Mouse (Mus musculus): ENCODE data around the gene Ugt1a9. TPM values are rescaled to one million over a fixed set of nuclear protein-coding genes. Genes with fewer than 3 reads are reported as not detected.

The Ugt1a9 gene
- total and polyA plus RNA-seq, 3 experiments: 0.27 TPM; not detected in 2

DNA sequence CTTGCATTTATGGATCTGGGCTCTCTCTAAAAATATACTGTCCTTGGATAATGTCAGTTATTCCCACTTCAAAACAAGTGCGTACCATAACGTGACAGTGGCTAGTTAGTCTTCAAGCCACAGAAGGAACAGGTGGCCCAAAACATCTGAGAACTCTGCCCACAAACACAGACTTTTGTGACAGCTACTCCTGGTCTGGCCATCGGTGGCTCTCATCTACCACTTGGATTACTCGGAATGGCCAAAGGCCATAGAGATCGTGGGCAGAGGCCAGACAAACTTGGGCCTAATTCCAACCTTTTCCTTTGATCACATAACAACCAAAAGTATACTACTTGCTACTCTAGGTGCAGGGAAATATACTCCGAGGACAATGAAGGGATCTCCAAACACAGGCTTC is 197.5 kb downstream of the Ugt1a9 start:
- Histone ChIP-seq H3K4me3 (ENCODE audit: low read depth, low read length) (no peak overlapping the region), H3K4me1 (ENCODE audit: insufficient read depth, low read depth, low read length) (peaks cover 12% of the 10 kb centered on the region; the same call in 1 of the 2 replicates), H3K36me3 (replicated peaks) (peaks cover 97% of the 10 kb centered on the region), H3K27me3 (ENCODE audit: insufficient read depth, low read length) (no peaks in the 10 kb centered on the region), H3K9me3 (replicated peaks) (no peaks in the 10 kb centered on the region; the same call in 1 of the 2 replicates)
- TF ChIP-seq POLR2AphosphoS5 (IDR thresholded peaks at IDR 0.05; ENCODE audit: insufficient replicate concordance, low read depth, low read length) (no peak; the same call in 1 of the 2 replicates), TAL1 (conservative IDR thresholded peaks at IDR 0.05; ENCODE audit: low read depth, low read length) (no peak), GATA1 (IDR thresholded peaks at IDR 0.05; ENCODE audit: borderline replicate concordance, low read length) (no peak), GATA2 (IDR thresholded peaks at IDR 0.05; ENCODE audit: borderline replicate concordance, low read depth, low read length) (no peak), CTCF (IDR thresholded peaks at IDR 0.05; ENCODE audit: low read depth, low read length) (no peak)
- ATAC-seq (ENCODE audit: extremely low read depth, insufficient number of reproducible peaks, low FRiP score, poor library complexity, severe bottlenecking) (no peak), DNase-seq (ENCODE audit: low spot score) (no peak)

Other genes with a start within 250 kb of the Ugt1a9 start
- gene Dgkd, start 217.5 kb upstream of the Ugt1a9 start, total RNA-seq (2014; fragmentation: Nextera tagmentation): 58.8 and 61.5 TPM in 2 replicates
- 57.3 and 60.6 TPM in 2 replicates for gene Dgkd, start 217.5 kb upstream of the Ugt1a9 start, total RNA-seq (2017)
- gene Dgkd, start 217.5 kb upstream of the Ugt1a9 start, polyA plus RNA-seq (2012): 15.2 and 20.2 TPM in 2 replicates
- 104 and 109 TPM in 2 replicates for gene Usp40, start 62.2 kb upstream of the Ugt1a9 start, total RNA-seq (2014; fragmentation: Nextera tagmentation)
- 43.5 and 43.7 TPM in 2 replicates for gene Usp40, start 62.2 kb upstream of the Ugt1a9 start, total RNA-seq (2017)
- gene Usp40, start 62.2 kb upstream of the Ugt1a9 start, polyA plus RNA-seq (2012): 2.4 and 4.2 TPM in 2 replicates
- not detected in 2 replicates for gene Ugt1a10, start 15.4 kb upstream of the Ugt1a9 start, total RNA-seq (2014; fragmentation: Nextera tagmentation)
- gene Ugt1a10, start 15.4 kb upstream of the Ugt1a9 start, total RNA-seq (2017): 0.05 TPM in 1 of 2 replicates, not detected in the other
- gene Ugt1a10, start 15.4 kb upstream of the Ugt1a9 start, polyA plus RNA-seq (2012): not detected in 2 replicates
- not detected in 2 replicates for gene Ugt1a8, start 17.0 kb downstream of the Ugt1a9 start, total RNA-seq (2014; fragmentation: Nextera tagmentation)
- gene Ugt1a8, start 17.0 kb downstream of the Ugt1a9 start, total RNA-seq (2017): 0.17 TPM in 1 of 2 replicates, not detected in the other
- not detected in 2 replicates for gene Ugt1a8, start 17.0 kb downstream of the Ugt1a9 start, polyA plus RNA-seq (2012)
- 0.30 and 0.63 TPM in 2 replicates for gene Ugt1a7c, start 24.3 kb downstream of the Ugt1a9 start, total RNA-seq (2014; fragmentation: Nextera tagmentation)
- gene Ugt1a7c, start 24.3 kb downstream of the Ugt1a9 start, total RNA-seq (2017): 3.9 and 4.5 TPM in 2 replicates
- gene Ugt1a7c, start 24.3 kb downstream of the Ugt1a9 start, polyA plus RNA-seq (2012): 0.08 and 0.18 TPM in 2 replicates
- gene Ugt1a6b, start 32.5 kb downstream of the Ugt1a9 start, total RNA-seq (2014; fragmentation: Nextera tagmentation): not detected in 2 replicates
- gene Ugt1a6b, start 32.5 kb downstream of the Ugt1a9 start, total RNA-seq (2017): 0.27 and 0.41 TPM in 2 replicates
- gene Ugt1a6b, start 32.5 kb downstream of the Ugt1a9 start, polyA plus RNA-seq (2012): not detected in 2 replicates
- 0.60 TPM in 1 of 2 replicates, not detected in the other for gene Ugt1a6a, start 64.0 kb downstream of the Ugt1a9 start, total RNA-seq (2014; fragmentation: Nextera tagmentation)
- gene Ugt1a6a, start 64.0 kb downstream of the Ugt1a9 start, total RNA-seq (2017): 0.23 and 0.98 TPM in 2 replicates
- not detected in 2 replicates for gene Ugt1a6a, start 64.0 kb downstream of the Ugt1a9 start, polyA plus RNA-seq (2012)
- not detected in 2 replicates for gene Ugt1a5, start 95.2 kb downstream of the Ugt1a9 start, total RNA-seq (2014; fragmentation: Nextera tagmentation)
- 0.05 TPM in 1 of 2 replicates, not detected in the other for gene Ugt1a5, start 95.2 kb downstream of the Ugt1a9 start, total RNA-seq (2017)
- not detected in 2 replicates for gene Ugt1a5, start 95.2 kb downstream of the Ugt1a9 start, polyA plus RNA-seq (2012)
- gene Ugt1a2, start 129.8 kb downstream of the Ugt1a9 start, total RNA-seq (2014; fragmentation: Nextera tagmentation): not detected in 2 replicates
- gene Ugt1a2, start 129.8 kb downstream of the Ugt1a9 start, total RNA-seq (2017): 0.05 TPM in 1 of 2 replicates, not detected in the other
- gene Ugt1a2, start 129.8 kb downstream of the Ugt1a9 start, polyA plus RNA-seq (2012): not detected in 2 replicates
- gene Dnajb3, start 135.0 kb downstream of the Ugt1a9 start, total RNA-seq (2014; fragmentation: Nextera tagmentation): not detected in 2 replicates
- gene Dnajb3, start 135.0 kb downstream of the Ugt1a9 start, total RNA-seq (2017): 0.16 TPM in 1 of 2 replicates, not detected in the other
- gene Dnajb3, start 135.0 kb downstream of the Ugt1a9 start, polyA plus RNA-seq (2012): not detected in 2 replicates
- gene Ugt1a1, start 141.2 kb downstream of the Ugt1a9 start, total RNA-seq (2014; fragmentation: Nextera tagmentation): not detected in 2 replicates
- gene Ugt1a1, start 141.2 kb downstream of the Ugt1a9 start, total RNA-seq (2017): 0.06 and 0.22 TPM in 2 replicates
- gene Ugt1a1, start 141.2 kb downstream of the Ugt1a9 start, polyA plus RNA-seq (2012): not detected in 2 replicates
- not detected in 2 replicates for gene Mroh2a, start 156.2 kb downstream of the Ugt1a9 start, total RNA-seq (2014; fragmentation: Nextera tagmentation)
- gene Mroh2a, start 156.2 kb downstream of the Ugt1a9 start, total RNA-seq (2017): 0.23 and 0.49 TPM in 2 replicates
- gene Mroh2a, start 156.2 kb downstream of the Ugt1a9 start, polyA plus RNA-seq (2012): not detected in 2 replicates
- 230 and 327 TPM in 2 replicates for gene Hjurp, start 206.8 kb downstream of the Ugt1a9 start, total RNA-seq (2014; fragmentation: Nextera tagmentation)
- 187 and 221 TPM in 2 replicates for gene Hjurp, start 206.8 kb downstream of the Ugt1a9 start, total RNA-seq (2017)
- gene Hjurp, start 206.8 kb downstream of the Ugt1a9 start, polyA plus RNA-seq (2012): 42.0 and 52.9 TPM in 2 replicates
- not detected in 2 replicates for gene Trpm8, start 206.9 kb downstream of the Ugt1a9 start, total RNA-seq (2014; fragmentation: Nextera tagmentation)
- under 0.01 TPM in 1 of 2 replicates, not detected in the other for gene Trpm8, start 206.9 kb downstream of the Ugt1a9 start, total RNA-seq (2017)
- gene Trpm8, start 206.9 kb downstream of the Ugt1a9 start, polyA plus RNA-seq (2012): not detected in 2 replicates